Mouse (Mus musculus): Measurements from ENCODE around the gene Ccdc88c.

The Ccdc88c gene

GRCm38 (mm10) chr12:100965298-100965697 is 63.6 kb downstream of the Ccdc88c start:
- no peak for DNase-seq

GRCm38 (mm10) chr12:100958621-100959592 is 69.9 kb downstream of the Ccdc88c start:
- DNase-seq, result no peak

- peak; percentile 63 to 82 for DNase-seq
These were observed 70.8 kb downstream of the Ccdc88c start for GRCm38 (mm10) chr12:100958006-100958405.

DNA sequence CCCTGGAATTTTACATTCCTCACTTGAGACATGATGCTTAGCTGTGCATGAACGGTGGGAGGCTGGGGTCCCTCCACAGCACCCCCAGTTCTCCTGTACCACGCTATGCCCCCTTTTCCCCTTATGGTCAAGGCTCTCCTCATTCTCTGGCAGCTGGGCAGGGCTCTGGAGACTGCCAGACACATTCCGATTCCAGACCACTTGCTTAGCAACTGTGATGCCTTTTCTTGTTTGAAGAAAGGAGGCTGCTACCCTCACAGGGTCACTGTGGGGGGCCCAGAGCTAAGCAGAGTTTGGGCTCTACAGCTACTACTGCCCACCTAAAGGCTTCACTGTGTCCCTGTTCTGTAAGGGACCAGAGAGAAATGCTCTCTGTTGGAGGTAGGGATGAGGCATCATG is 71.6 kb downstream of the Ccdc88c start:
- no peak for DNase-seq

DNA sequence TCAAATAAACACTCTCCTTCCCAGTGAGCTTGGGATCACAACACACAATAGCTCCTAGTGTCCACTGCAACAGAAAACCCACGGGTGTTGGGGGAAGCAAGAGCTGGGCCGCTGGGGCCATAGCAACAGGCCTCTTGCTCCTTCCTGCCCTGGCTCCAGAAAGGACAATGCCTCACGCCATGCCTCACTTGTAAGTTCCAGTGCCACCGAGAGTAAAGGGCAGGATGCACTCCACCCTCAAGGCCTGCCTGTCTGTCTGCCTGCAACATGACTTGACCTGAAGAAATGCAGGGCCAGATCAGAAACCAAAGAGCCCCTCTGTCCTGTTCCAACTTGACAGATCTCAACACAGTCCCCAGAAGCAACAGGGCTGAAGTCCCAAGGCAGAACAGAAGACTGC is 72.0 kb downstream of the Ccdc88c start:
- no peak for DNase-seq

GRCm38 (mm10) chr12:100956028-100956427 is 72.8 kb downstream of the Ccdc88c start:
- DNase-seq, result no peak

DNA sequence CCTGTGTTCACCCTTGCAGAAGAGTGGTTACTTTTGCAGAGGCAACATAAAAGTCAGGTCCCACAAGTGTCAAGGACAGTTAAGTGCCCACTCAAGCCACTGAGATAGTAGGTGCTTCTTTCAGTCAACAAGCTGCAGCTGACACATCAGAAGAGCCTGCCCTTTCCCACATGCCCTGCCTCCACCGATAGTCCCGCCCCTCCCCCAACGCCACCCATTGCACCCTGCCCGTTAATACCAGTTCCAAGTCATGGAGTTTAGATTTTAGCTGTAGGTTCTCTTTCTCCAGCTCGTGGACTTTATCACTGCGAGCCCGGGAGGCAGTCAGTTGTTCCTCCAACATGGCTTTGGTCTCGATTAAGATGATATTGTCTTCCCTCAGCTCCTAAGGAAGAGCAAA is 74.9 kb downstream of the Ccdc88c start:
- DNase-seq, result no peak

GRCm38 (mm10) chr12:100952193-100952931 is 76.5 kb downstream of the Ccdc88c start:
- DNase-seq, result peak; percentile 54 to 76

DNA sequence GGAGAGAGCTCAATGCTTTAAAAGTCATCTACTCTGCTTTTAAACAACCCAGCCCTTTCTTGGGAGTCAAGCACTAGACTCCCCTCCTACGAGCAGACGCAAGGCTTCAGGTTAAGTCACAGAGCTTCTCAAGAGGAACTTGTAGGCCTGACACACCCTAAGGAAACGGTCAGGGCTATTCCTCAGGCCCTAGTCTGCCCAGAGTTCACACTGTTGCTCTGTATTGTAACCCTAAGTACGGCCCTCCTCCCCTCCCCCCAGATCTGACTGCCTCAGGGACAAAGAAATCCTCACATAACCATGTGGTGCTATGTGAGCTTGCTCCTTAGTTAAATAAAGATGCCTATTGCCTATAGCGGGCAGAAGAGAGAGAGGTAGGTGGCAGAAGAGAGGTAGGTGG is 79.7 kb downstream of the Ccdc88c start:
- DNase-seq, result no peak

- no peak for DNase-seq
These were observed 80.8 kb downstream of the Ccdc88c start for GRCm38 (mm10) chr12:100948021-100948420.

- DNase-seq, result no peak
These were observed 82.9 kb downstream of the Ccdc88c start for GRCm38 (mm10) chr12:100945948-100946347.

- no peak for DNase-seq
These were observed 83.4 kb downstream of the Ccdc88c start for GRCm38 (mm10) chr12:100945501-100945900.

DNA sequence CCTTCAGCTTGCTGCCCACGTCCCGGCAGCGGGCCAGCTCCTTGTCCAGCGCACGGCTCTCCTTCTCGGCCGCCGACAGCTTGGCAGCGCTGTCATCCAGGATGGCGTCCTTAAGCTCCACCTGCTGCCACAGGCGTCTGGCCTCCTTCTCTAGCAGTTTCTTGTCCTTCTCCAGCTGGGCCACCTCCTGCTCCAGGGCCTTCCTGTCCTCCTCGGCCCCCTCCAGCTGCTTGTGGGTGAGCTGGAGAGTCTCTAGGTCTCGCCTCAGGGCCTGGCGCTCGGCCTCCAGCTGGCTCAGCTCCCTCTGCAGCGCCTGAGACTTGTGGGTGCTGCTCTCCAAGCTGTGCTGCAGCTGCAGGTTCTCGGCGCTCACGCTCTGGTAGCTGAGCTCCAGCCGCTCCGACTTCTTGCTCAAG is 83.9 kb downstream of the Ccdc88c start:
- no peak for DNase-seq

DNA sequence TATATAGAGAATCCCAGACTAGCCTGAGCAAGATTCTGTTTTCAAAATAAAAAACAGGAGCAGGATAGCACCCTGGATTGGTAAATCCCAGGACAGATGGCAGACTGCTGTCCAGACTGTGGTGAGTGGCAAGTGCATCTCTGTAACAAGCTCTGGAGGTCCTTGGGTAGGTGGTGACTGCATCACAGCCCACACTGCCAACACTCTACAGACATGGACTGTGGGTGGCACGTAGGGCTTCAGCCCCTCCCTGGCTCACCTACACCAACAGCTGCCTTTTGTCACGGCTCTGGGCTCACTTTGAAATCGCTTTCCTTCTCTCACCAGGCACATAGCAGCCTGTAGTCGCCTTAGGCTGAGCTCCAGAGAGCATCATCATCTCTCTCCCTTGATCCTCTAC is 85.7 kb downstream of the Ccdc88c start:
- no peak for DNase-seq

DNA sequence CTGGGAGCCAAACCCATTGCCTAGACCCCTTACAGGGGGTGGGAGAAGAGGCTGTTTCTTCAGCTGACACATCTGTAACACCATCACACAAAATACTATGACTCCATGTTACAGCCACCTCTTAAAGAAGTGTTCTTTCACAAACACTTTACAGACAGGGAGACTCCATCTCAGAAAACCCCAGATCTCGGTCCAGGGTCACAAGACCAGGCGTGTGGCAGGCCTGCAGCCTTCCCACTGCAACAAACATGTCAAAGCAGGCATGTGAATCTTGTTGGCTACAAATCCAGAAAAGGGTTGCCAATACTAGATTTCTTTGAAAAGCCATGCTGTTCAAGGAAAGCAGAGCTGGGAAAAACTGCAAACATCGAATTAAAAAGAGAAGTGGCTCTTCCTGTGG is 87.5 kb downstream of the Ccdc88c start:
- no peak for DNase-seq

GRCm38 (mm10) chr12:100937441-100938360 is 91.2 kb downstream of the Ccdc88c start:
- no peak for DNase-seq

DNA sequence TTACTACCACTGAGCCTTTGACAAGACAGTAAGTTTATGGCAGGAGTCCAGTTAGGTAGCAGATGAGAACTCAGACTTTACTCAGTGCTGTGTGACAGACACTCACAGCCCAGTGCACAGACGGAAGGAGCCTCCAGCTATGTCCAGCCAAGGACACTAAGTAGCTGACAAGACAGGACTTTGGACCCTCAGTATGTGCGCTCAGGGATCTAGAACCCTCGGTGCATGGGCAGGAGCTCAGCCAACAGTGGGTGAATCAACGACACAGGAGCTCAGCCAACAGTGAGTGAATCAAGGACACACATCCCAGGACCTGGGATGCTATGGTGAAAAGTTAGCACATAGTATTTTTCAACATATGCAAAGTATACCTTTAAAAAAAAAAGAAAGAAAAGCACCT is 92.1 kb downstream of the Ccdc88c start:
- DNase-seq, result no peak

- DNase-seq, result peak; percentile 59 to 77
These were observed 92.7 kb downstream of the Ccdc88c start for GRCm38 (mm10) chr12:100936116-100936515.

GRCm38 (mm10) chr12:100934796-100935195 is 94.1 kb downstream of the Ccdc88c start:
- DNase-seq, result no peak

GRCm38 (mm10) chr12:100931653-100932052 is 97.2 kb downstream of the Ccdc88c start:
- DNase-seq, result no peak

DNA sequence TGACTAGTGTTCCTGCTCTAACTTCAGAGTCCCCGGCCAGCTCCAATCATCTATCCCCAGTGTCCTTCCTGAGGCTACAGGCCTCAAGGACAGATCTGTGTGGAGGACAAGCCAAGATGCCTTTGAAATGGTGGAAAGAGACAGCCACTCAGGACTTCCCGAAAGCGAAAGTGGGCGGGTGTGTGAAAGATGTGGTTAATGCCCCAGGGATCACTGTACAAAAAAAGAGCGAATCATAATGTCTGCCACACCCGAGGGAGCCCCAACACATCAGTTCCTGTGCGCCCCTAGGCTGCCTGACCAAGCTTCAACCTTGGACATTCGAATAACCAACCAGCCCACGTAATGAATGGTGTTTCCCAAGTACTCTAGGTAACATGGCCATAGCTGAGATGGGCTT is 100.6 kb downstream of the Ccdc88c start:
- no peak for DNase-seq
